In the genomic region with DNA sequence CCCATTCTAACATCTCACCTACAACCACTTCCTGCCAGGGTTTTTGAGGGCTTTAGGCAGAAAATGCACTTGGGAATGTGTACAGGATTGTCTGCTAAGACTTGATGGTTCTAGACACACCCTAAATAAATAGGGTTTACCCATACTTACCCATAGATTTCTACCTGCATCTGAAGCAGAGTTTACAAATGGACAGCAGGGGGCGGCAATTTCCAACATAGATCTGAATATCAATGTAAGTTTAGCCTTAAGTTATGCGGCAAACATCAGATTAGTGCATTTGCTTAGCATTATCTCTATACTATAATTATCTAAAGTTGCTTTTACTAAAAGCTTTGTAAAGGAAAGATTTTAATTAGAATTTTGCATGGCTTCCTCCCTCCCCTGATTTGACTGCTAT, we compare ENCODE assay signal across 8 mouse cellular contexts.
DNase-seq lines count a peak whose midpoint lies in the region; ATAC-seq and TF ChIP-seq lines count a peak whose summit lies in the region.

No protein-coding gene starts in this region.

- peak; percentile 31 for TF ChIP-seq RAD21 in MEL (IDR thresholded peaks at IDR 0.05; ENCODE audit: low read depth, low read length)

- TF ChIP-seq POLR2A in MEL (IDR thresholded peaks at IDR 0.05; ENCODE audit: control insufficient read depth in 1 of 2, insufficient read depth in 1 of 2, low read depth in 1 of 2, low read length in 2 of 2, poor library complexity in 1 of 2), result no peak

- H3K9me3 ChIP-seq in MEL (replicated peaks; ENCODE audit: insufficient read depth, low read length), result no peaks in the 10 kb centered on the region
- H3K9me3 ChIP-seq in midbrain, embryonic 10.5 days (replicated peaks), result no peaks in the 10 kb centered on the region

- TF ChIP-seq EP300 in MEL (IDR thresholded peaks at IDR 0.05; ENCODE audit: low read depth in 1 of 2, low read length in 2 of 2), result no peak

- no peaks in the 10 kb centered on the region for H3K4me1 ChIP-seq in MEL (ENCODE audit: control insufficient read depth in 1 of 2, insufficient read depth in 2 of 2, low read length in 2 of 2)
- no peaks in the 10 kb centered on the region for H3K4me1 ChIP-seq in midbrain, embryonic 10.5 days

- no peaks in the 10 kb centered on the region for H3K79me2 ChIP-seq in MEL (ENCODE audit: control insufficient read depth, insufficient read depth, low read length, poor library complexity)

- WGBS in midbrain, embryonic 10.5 days, result 64% methylated on average over 2 of the region's 2 CpGs

- no peaks in the 10 kb centered on the region for H3K36me3 ChIP-seq in MEL (ENCODE audit: control insufficient read depth in 1 of 2, insufficient read depth in 2 of 2, low read length in 2 of 2)
- no peaks in the 10 kb centered on the region for H3K36me3 ChIP-seq in midbrain, embryonic 10.5 days

- DNase-seq in embryo, embryonic 10 days (ENCODE audit: low spot score), result peak; percentile 25
- DNase-seq in embryo, embryonic 9.5 days (ENCODE audit: extremely low spot score), result no peak
- DNase-seq in left cerebral cortex, adult 18-20 months (ENCODE audit: low spot score in 2 of 2), result peak; percentile 12 to 30
- DNase-seq in left cerebral cortex, adult 8-10 months (ENCODE audit: low spot score in 2 of 2), result no peak
- peak; percentile 25 for DNase-seq in MEL (ENCODE audit: low read depth, low spot score)
- DNase-seq in induced T-regulatory cell, adult 2 months (ENCODE audit: low read depth), result peak; percentile 27
- DNase-seq in midbrain, embryonic 10.5 days (ENCODE audit: low spot score), result no peak

- H3K27me3 ChIP-seq in MEL (ENCODE audit: control insufficient read depth in 1 of 2, insufficient read depth in 2 of 2, low read length in 2 of 2), result no peaks in the 10 kb centered on the region; a peak in 1 of 4 replicates
- H3K27me3 ChIP-seq in midbrain, embryonic 10.5 days (ENCODE audit: low read depth, poor library complexity, severe bottlenecking), result no peaks in the 10 kb centered on the region

- peak in 2 of 3 experiments; percentile 3 to 48; a peak in 2 of 6 replicates for TF ChIP-seq CTCF in MEL (IDR thresholded peaks at IDR 0.05 in 2 of 3, conservative IDR thresholded peaks at IDR 0.05 in 1 of 3; ENCODE audit: control insufficient read depth in 1 of 3, insufficient read depth in 1 of 3, low read depth in 2 of 3, low read length in 3 of 3, poor library complexity in 1 of 3, severe bottlenecking in 1 of 3)

- no peak overlapping the region for H3K4me3 ChIP-seq in MEL (ENCODE audit: control insufficient read depth in 1 of 2, insufficient read depth in 1 of 2, low read depth in 2 of 2, low read length in 2 of 2)
- H3K4me3 ChIP-seq in midbrain, embryonic 10.5 days, result no peak overlapping the region

- no peak overlapping the region for H3K9ac ChIP-seq in MEL (ENCODE audit: control insufficient read depth, low read depth, low read length, poor library complexity, severe bottlenecking)

- no peak; the same call in 1 of the 2 replicates for ATAC-seq in granulocyte monocyte progenitor cell, adult 5-6 weeks (replicated peaks; ENCODE audit: poor library complexity, severe bottlenecking)

- H3K27ac ChIP-seq in MEL (ENCODE audit: control insufficient read depth, low read depth, low read length), result no peak overlapping the region
- H3K27ac ChIP-seq in midbrain, embryonic 10.5 days (replicated peaks), result no peak overlapping the region

TF ChIP-seq in MEL, 35 proteins besides CTCF, POLR2A, EP300 and RAD21:
- no peak for TF ChIP-seq POLR2AphosphoS5 (IDR thresholded peaks at IDR 0.05; ENCODE audit: borderline replicate concordance, low read depth, low read length)
- TF ChIP-seq SMC3 (IDR thresholded peaks at IDR 0.05; ENCODE audit: low read depth, low read length), result peak; percentile 55

Comparison
In these comparisons a context has a peak if more than half of its experiments do, and no peak if none do; other contexts are left out.
1. DNase-seq: peak in embryo, embryonic 10 days (single experiment), left cerebral cortex, adult 18-20 months (2 of 2), MEL (single experiment) and induced T-regulatory cell, adult 2 months (single experiment); none in embryo, embryonic 9.5 days (single experiment), left cerebral cortex, adult 8-10 months (0 of 2) and midbrain, embryonic 10.5 days (single experiment).